Mouse (Mus musculus): Measurements from ENCODE around the gene Ube4a. TPM values are rescaled to one million over a fixed set of nuclear protein-coding genes. Genes with fewer than 3 reads are reported as not detected.
A peak's percentile ranks its signal among the peaks of the same experiment; 100 is the strongest.

Ube4a gene
- polyA plus RNA-seq, 1 experiment: 13.3 TPM

DNA sequence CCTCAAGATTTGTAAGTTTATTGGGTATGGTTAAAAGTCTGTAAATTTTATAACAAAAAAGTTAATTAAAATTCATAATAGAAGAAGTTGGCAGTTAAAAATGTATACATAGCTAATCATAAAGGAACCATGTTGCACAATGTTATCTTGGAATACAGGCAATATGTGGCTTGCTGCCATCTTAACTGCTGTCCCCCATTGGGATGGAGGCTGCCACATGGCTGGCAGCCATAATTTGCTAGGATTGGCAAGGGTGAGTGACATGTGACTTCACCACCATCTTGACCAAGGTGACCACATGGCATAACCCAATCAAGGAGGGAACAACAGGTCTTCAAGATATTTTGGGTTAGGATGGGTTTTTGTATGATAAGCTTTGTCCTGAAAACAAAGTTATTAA, 26.9 kb upstream of the Ube4a start:
- TF ChIP-seq MYOD1 (IDR thresholded peaks at IDR 0.05; ENCODE audit: control insufficient read depth in 1 of 3, insufficient read length in 2 of 3, low read depth in 2 of 3) (no peak), POLR2AphosphoS2 (IDR thresholded peaks at IDR 0.05; ENCODE audit: insufficient read length, low read depth) (no peak), REST (IDR thresholded peaks at IDR 0.05; ENCODE audit: insufficient read depth, insufficient read length) (no peak), MAX (IDR thresholded peaks at IDR 0.05; ENCODE audit: low read depth) (no peak), POLR2A (IDR thresholded peaks at IDR 0.05; ENCODE audit: insufficient read length, low read depth) (no peak), USF1 (IDR thresholded peaks at IDR 0.05; ENCODE audit: low read depth) (no peak)
- Histone ChIP-seq H3K27me3 (ENCODE audit: control insufficient read depth, insufficient read depth, insufficient read length) (no peaks in the 10 kb centered on the region), H3K4me2 (ENCODE audit: low read depth) (no peak overlapping the region), H3ac (ENCODE audit: control insufficient read depth, insufficient read length) (no peak overlapping the region), H3K36me3 (ENCODE audit: control insufficient read depth, insufficient read depth) (no peaks in the 10 kb centered on the region), H3K79me2 (ENCODE audit: control insufficient read depth, insufficient read depth) (no peaks in the 10 kb centered on the region), H3K4me3 (no peak overlapping the region)

- no peak overlapping the region for H3K4me2 ChIP-seq (ENCODE audit: low read depth)
- H3K4me3 ChIP-seq: no peak overlapping the region
- H3K27me3 ChIP-seq (ENCODE audit: control insufficient read depth, insufficient read depth, insufficient read length): no peaks in the 10 kb centered on the region
- no peak overlapping the region for H3ac ChIP-seq (ENCODE audit: control insufficient read depth, insufficient read length)
- H3K79me2 ChIP-seq (ENCODE audit: control insufficient read depth, insufficient read depth): no peaks in the 10 kb centered on the region
- no peaks in the 10 kb centered on the region for H3K36me3 ChIP-seq (ENCODE audit: control insufficient read depth, insufficient read depth)
- TF ChIP-seq MYOG (IDR thresholded peaks at IDR 0.05; ENCODE audit: control insufficient read depth in 1 of 3, insufficient read depth in 1 of 3, insufficient read length in 2 of 3, low read depth in 2 of 3) (no peak), REST (IDR thresholded peaks at IDR 0.05; ENCODE audit: insufficient read depth, insufficient read length) (no peak), POLR2AphosphoS2 (IDR thresholded peaks at IDR 0.05; ENCODE audit: insufficient read length, low read depth) (no peak), TCF3 (IDR thresholded peaks at IDR 0.05; ENCODE audit: insufficient read length, low read depth) (no peak), MYOD1 (IDR thresholded peaks at IDR 0.05; ENCODE audit: control insufficient read depth in 1 of 3, insufficient read length in 2 of 3, low read depth in 2 of 3) (no peak), MAX (IDR thresholded peaks at IDR 0.05; ENCODE audit: low read depth) (no peak), E2F4 (IDR thresholded peaks at IDR 0.05; ENCODE audit: insufficient read depth) (no peak), TCF12 (IDR thresholded peaks at IDR 0.05; ENCODE audit: insufficient read depth, poor library complexity, severe bottlenecking) (no peak), CEBPB (IDR thresholded peaks at IDR 0.05; ENCODE audit: insufficient read depth, poor library complexity, severe bottlenecking) (no peak), SRF (IDR thresholded peaks at IDR 0.05; ENCODE audit: control insufficient read depth, insufficient read length, low read depth) (no peak), USF1 (IDR thresholded peaks at IDR 0.05; ENCODE audit: low read depth) (no peak), POLR2A (IDR thresholded peaks at IDR 0.05; ENCODE audit: insufficient read length, low read depth) (no peak)
These were observed 26.4 kb upstream of the Ube4a start for GRCm38 (mm10) chr9:44991821-44992220.

DNA sequence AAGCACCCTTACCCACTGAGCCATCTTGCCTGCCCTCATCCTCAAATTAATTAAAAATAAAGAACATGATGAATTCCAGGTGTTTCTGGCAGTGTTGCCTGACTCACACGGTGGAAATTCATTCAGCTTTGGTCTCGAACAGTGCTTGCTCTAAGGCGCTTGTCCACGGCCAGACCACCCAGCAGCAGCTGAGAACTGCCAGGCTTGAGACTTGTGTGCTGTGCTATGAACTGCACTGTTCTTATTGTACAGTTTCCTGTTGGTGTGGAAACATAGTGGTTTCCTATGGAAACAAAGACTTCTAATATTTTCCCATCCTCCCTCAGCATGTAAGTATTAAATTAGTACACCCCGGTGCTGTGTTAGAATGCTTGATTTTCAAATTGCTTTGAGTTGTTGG, 21.6 kb upstream of the Ube4a start:
- Histone ChIP-seq H3K36me3 (ENCODE audit: control insufficient read depth, insufficient read depth) (no peaks in the 10 kb centered on the region), H3K4me2 (ENCODE audit: low read depth) (peak overlapping the region; percentile 38), H3ac (ENCODE audit: control insufficient read depth, insufficient read length) (no peak overlapping the region), H3K79me2 (ENCODE audit: control insufficient read depth, insufficient read depth) (no peaks in the 10 kb centered on the region), H3K4me3 (no peak overlapping the region), H3K27me3 (ENCODE audit: control insufficient read depth, insufficient read depth, insufficient read length) (no peaks in the 10 kb centered on the region)
- TF ChIP-seq MYOD1 (IDR thresholded peaks at IDR 0.05; ENCODE audit: control insufficient read depth in 1 of 3, insufficient read length in 2 of 3, low read depth in 2 of 3) (no peak), E2F4 (IDR thresholded peaks at IDR 0.05; ENCODE audit: insufficient read depth) (no peak), SRF (IDR thresholded peaks at IDR 0.05; ENCODE audit: control insufficient read depth, insufficient read length, low read depth) (no peak), TCF3 (IDR thresholded peaks at IDR 0.05; ENCODE audit: insufficient read length, low read depth) (no peak), MYOG (IDR thresholded peaks at IDR 0.05; ENCODE audit: control insufficient read depth in 1 of 3, insufficient read depth in 1 of 3, insufficient read length in 2 of 3, low read depth in 2 of 3) (no peak), USF1 (IDR thresholded peaks at IDR 0.05; ENCODE audit: low read depth) (no peak)

- H3K27me3 ChIP-seq (ENCODE audit: control insufficient read depth, insufficient read depth, insufficient read length): peaks cover under 1% of the 10 kb centered on the region
These were observed 20.9 kb upstream of the Ube4a start for GRCm38 (mm10) chr9:44986242-44986781.

GRCm38 (mm10) chr9:44985721-44986161, 20.3 kb upstream of the Ube4a start:
- TF ChIP-seq USF1 (IDR thresholded peaks at IDR 0.05; ENCODE audit: low read depth): no peak
- no peak for TF ChIP-seq POLR2AphosphoS2 (IDR thresholded peaks at IDR 0.05; ENCODE audit: insufficient read length, low read depth)
- TF ChIP-seq CEBPB (IDR thresholded peaks at IDR 0.05; ENCODE audit: insufficient read depth, poor library complexity, severe bottlenecking): no peak
- no peak for TF ChIP-seq E2F4 (IDR thresholded peaks at IDR 0.05; ENCODE audit: insufficient read depth)
- TF ChIP-seq TCF12 (IDR thresholded peaks at IDR 0.05; ENCODE audit: insufficient read depth, poor library complexity, severe bottlenecking): no peak
- TF ChIP-seq POLR2A (IDR thresholded peaks at IDR 0.05; ENCODE audit: insufficient read length, low read depth): no peak
- no peak for TF ChIP-seq MYOG (IDR thresholded peaks at IDR 0.05; ENCODE audit: control insufficient read depth in 1 of 3, insufficient read depth in 1 of 3, insufficient read length in 2 of 3, low read depth in 2 of 3)
- no peak for TF ChIP-seq MYOD1 (IDR thresholded peaks at IDR 0.05; ENCODE audit: control insufficient read depth in 1 of 3, insufficient read length in 2 of 3, low read depth in 2 of 3)
- no peak for TF ChIP-seq MAX (IDR thresholded peaks at IDR 0.05; ENCODE audit: low read depth)
- no peak for TF ChIP-seq REST (IDR thresholded peaks at IDR 0.05; ENCODE audit: insufficient read depth, insufficient read length)
- TF ChIP-seq TCF3 (IDR thresholded peaks at IDR 0.05; ENCODE audit: insufficient read length, low read depth): no peak
- no peak for TF ChIP-seq SRF (IDR thresholded peaks at IDR 0.05; ENCODE audit: control insufficient read depth, insufficient read length, low read depth)
- Histone ChIP-seq H3K79me2 (ENCODE audit: control insufficient read depth, insufficient read depth) (no peaks in the 10 kb centered on the region), H3K36me3 (ENCODE audit: control insufficient read depth, insufficient read depth) (no peaks in the 10 kb centered on the region), H3K4me3 (no peak overlapping the region), H3ac (ENCODE audit: control insufficient read depth, insufficient read length) (no peak overlapping the region), H3K4me2 (ENCODE audit: low read depth) (no peak overlapping the region), H3K27me3 (ENCODE audit: control insufficient read depth, insufficient read depth, insufficient read length) (peaks cover 6% of the 10 kb centered on the region)

More at GRCm38 (mm10) chr9:44986242-44986781, 20.9 kb upstream of the Ube4a start:
- no peaks in the 10 kb centered on the region for H3K36me3 ChIP-seq (ENCODE audit: control insufficient read depth, insufficient read depth)
- no peak overlapping the region for H3K4me3 ChIP-seq
- peak overlapping the region; percentile 38 for H3K4me2 ChIP-seq (ENCODE audit: low read depth)
- TF ChIP-seq REST (IDR thresholded peaks at IDR 0.05; ENCODE audit: insufficient read depth, insufficient read length): no peak
- TF ChIP-seq SRF (IDR thresholded peaks at IDR 0.05; ENCODE audit: control insufficient read depth, insufficient read length, low read depth): no peak
- TF ChIP-seq TCF12 (IDR thresholded peaks at IDR 0.05; ENCODE audit: insufficient read depth, poor library complexity, severe bottlenecking): no peak
- TF ChIP-seq USF1 (IDR thresholded peaks at IDR 0.05; ENCODE audit: low read depth): no peak
- TF ChIP-seq POLR2AphosphoS2 (IDR thresholded peaks at IDR 0.05; ENCODE audit: insufficient read length, low read depth): no peak
- no peak for TF ChIP-seq MYOD1 (IDR thresholded peaks at IDR 0.05; ENCODE audit: control insufficient read depth in 1 of 3, insufficient read length in 2 of 3, low read depth in 2 of 3)
- TF ChIP-seq POLR2A (IDR thresholded peaks at IDR 0.05; ENCODE audit: insufficient read length, low read depth): no peak
- no peak for TF ChIP-seq TCF3 (IDR thresholded peaks at IDR 0.05; ENCODE audit: insufficient read length, low read depth)
- no peak overlapping the region for H3ac ChIP-seq (ENCODE audit: control insufficient read depth, insufficient read length)
- no peaks in the 10 kb centered on the region for H3K79me2 ChIP-seq (ENCODE audit: control insufficient read depth, insufficient read depth)

Data from myocyte (in vitro differentiated cells).